Mouse (Mus musculus): ENCODE results near the gene Tnfrsf19.

Tnfrsf19 gene

DNA sequence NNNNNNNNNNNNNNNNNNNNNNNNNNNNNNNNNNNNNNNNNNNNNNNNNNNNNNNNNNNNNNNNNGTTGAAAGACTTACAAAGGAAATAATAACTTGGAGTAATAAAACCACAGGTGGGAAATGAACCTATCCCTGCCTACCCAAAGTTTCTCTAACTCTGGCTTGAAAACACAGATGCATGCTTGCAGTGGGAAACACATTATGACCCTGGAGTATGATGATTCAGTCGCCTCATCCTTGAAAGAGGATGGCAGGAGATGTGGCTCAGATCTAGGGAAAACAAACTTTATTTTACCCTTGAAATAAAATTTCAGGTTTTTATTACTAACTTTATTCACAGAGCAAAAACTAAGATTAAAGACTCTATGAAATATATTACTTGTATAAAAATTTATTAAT lies 26.4 kb downstream of the Tnfrsf19 start:
- DNase-seq, result no peak

DNA sequence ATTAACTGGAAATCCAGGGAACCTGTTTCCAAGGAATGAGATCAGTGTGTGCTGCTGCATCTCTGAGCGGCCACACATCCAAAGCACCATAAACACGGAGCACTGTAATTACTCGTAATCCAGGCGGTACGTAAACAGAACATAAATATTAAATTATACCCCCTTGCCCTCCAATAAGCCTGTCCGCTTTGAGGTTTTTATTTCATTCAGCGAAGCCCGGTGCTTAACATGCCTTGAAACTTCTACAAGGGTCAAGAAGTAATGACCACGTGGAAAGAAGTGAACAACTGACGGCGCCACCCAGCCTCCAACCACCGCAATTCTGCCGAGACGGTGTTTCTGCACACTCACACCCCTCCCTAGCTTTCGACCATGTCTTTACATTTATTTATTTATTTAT lies 31.7 kb downstream of the Tnfrsf19 start:
- no peak for DNase-seq

DNA sequence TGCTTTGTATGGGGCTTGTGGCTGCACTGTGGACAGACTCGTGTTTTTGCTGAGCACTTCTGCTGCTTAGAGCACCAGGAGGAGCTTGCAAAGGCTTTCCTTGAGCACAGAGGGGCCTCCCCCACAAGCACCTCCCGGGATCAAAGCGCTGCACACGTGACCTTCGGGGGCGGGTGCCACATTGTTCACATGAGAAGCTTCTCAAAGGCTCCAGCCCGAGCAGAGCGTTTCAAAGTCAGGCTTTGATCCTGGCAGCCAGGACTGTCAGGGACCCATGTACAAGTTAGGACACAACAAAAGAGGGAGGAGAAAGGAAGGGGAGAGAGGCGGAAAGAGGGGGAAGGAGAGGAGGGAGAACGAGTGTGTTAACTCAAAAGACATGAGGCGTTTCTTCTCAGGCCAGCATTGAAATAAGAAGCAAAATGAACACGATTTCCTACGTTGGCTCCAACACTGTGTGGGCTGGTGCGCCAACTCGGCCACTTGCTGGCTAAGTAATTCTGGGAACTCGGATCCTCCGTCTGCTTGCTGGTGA lies 33.8 kb downstream of the Tnfrsf19 start:
- DNase-seq, result peak; percentile 79

DNA sequence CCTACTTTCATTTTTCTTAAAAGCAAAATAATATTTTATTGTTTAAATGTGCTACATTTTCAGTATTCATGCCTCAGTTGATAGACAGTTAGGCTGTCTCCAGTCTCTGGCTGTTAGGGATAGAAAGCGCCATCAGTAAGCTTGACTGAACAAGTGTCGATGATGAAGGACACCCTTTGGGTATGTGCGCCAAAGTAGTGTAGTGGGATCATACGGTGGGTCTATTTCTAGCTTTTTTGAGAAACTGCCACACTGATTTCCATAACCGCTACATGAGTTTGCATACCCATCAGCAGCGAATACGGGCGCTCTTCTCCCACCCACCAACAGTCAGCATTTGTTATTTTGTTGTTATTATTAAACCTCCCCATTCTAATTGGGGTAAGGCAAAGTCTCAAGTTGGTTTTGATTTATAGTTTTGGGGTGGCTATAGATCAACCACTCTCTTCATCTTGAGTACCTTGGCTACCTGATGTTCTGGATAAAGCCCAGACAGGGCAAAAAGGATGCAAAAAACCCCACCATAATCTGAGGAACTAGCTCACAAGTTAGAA lies 34.6 kb downstream of the Tnfrsf19 start:
- no peak for DNase-seq

DNA sequence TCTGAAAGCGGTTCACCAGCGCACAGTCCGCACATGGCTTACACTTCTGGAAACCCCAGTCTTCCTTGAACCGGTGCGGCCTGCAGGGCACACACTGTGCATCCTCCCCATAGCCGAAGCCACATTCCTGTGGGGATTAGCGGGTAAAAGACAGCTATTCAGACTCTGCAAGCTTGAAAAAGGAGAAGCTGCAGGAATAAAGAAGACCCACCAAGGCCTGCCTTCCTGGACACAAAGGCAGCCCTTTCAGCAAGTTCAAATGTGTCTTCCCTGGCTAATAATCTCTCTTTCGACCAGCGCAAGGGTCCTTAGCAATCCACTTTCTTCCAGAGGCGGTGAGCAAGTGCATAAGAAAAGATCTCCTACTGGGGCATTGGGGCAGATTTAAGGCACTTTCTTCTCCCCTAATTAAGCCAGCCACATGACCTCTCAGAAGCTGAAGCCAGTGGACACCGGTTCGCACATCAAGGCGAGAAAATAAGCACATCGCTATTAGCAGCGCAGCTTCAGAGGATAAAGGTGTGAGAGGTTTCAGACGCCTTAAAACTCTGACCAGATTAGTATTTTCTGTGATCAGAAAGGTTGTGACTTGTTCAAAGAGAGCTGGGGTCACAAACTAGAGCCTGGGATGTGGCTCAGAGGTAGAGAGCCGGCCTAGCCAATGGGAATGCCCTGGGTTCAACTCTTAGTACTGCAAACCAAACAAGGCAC lies 41.0 kb downstream of the Tnfrsf19 start:
- no peak for DNase-seq

DNA sequence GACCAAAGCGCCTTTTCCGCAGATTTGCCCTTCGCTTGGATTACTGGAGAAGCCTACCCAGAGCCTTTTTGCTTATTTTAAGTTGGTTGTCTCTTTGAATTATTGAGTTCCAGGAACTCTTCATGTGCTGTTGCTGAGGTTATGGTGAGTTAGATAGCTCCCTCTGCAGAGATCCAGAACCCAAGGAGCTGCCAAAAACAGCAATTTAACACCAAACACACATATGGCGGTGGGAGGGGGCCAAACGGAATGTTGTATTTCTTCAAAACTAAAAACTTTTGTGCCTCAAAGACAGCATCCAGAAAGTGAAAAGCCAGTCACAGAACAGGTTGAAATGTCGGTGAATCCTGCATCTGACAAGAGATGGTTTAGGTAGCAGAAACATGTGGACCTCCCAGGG lies 42.6 kb downstream of the Tnfrsf19 start:
- DNase-seq, result no peak

DNA sequence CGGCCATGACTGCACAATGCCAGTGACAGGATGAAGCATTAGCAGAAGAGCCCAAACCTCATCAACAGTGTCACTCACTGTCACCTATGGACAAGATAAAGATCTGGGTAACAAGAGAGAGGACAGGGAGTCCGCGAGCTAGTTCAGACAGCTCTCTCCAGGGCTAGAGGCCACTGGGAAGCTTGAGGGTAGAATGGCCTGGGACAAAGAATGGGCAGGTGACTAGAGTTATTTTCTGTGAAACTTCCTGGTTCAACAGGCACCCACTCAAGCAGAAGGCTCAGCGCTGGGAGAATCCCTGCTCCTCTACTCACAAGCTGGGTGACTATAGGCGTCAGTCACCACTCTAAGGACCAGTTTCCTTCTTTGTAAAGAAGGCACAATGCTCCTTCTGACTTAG lies 46.2 kb downstream of the Tnfrsf19 start:
- no peak for DNase-seq

DNA sequence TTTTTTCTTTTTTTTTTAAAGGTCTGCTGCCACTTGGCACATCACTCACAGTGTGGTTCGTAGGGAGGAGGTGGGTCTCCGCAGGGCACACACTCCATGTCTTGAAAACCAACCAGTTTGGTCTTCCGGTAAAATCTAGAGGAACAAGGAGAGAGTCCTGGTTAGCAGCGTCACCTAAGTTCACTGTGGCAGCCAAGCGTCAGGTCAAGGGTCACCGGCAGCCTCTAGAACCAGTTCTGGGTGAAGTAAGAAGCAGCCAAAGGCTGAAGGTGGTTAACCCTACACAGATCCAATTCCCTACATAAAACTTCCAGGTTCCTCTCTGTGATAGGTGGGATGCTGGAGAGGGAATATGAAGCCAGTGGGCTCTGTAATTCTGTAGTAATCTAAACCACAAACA lies 49.7 kb downstream of the Tnfrsf19 start:
- no peak for DNase-seq

DNA sequence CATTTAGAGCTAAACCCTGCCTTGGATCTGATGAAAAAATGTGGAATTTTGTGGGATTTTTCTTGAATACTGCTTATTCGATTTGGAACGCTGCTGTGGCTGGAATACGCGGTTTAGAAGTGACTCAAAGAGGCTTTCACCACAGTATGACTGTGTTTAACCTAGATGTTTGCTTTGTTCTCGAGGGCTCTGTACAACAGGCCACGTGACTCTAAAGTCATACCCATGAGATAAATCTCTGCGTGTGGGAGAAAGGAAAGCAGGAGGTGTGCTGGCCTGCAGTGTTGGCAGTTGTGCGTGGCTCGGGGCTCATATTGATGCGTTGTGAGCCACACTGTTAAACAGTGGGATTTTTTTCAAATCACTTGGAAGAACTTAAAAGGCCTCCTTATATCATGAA lies 52.8 kb downstream of the Tnfrsf19 start:
- no peak for DNase-seq

DNA sequence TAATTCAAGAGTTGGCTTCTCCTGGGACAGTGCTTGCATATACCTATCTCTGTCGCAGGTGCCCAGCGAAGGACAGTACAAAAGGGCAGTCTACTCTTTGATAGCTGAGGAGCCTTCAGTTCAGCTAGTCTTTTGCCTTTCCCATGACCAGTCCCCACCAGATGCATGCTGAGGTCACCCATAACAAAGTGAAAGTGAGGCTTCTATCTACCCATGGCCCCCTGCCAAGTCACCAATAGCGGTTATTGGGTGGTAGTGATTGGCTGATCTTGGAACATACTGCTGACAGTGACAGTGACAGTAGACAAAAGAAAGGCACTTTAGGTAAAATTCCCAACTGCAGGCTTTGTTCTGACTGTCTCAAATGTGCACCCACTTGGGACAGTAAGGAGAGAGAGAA lies 53.2 kb downstream of the Tnfrsf19 start:
- no peak for DNase-seq

DNA sequence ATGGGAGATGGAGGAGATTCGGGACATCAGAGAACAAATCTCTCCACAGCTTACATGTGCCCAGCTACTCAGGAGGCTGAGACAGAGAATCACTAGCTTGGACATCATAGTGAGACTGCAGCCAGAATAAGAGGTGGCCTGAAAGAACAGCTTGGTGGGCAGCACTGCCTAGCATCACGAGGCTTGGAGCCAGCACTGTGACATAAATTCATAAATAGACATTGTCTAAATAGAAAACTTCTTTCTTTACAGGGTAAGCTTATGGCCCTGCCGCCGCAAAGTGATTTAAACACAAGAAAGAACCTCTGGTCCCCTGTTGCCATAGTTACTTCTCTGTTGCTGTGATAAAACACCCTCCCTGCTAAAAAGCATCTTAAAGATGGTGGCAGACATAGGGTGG lies 54.1 kb downstream of the Tnfrsf19 start:
- no peak for DNase-seq

DNA sequence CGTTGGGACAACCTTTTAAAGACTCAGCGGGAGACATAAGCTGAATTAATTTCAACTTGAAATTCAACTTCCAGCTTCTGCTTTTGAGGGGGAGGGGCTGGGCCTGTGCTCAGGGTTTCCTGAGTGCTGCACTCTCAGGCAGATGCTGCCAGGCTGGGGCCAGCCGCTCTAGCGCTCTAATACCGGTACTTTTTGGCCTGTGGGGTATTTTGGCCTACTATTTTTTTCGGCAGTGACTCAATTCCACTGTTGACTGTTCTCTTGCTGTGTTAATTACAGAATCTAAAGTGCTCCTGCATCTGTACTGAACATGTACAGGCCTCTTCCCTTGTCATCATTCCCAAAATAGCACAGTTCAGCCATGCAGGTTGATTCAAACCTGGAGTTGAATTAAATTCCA lies 58.1 kb downstream of the Tnfrsf19 start:
- no peak for DNase-seq

DNA sequence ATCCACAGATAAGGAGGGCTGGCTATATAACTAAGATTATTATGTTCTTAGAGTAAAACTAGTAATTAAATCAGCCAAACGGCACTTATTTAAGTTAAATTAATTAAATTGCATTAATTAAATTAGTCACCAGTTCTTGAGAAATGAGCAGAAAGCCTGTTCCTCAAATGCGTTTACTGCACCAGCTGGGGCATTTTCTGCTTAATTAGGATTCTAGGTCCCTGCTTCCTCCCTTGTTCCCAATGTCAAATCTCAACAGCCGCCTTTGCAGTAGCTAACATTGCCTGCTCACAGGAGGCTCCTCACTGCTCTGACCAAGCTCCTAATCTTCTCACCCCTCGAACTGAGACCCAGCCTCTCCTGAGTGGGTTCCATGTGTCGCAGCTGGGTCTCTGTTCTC lies 59.4 kb downstream of the Tnfrsf19 start:
- DNase-seq, result peak; percentile 27

DNA sequence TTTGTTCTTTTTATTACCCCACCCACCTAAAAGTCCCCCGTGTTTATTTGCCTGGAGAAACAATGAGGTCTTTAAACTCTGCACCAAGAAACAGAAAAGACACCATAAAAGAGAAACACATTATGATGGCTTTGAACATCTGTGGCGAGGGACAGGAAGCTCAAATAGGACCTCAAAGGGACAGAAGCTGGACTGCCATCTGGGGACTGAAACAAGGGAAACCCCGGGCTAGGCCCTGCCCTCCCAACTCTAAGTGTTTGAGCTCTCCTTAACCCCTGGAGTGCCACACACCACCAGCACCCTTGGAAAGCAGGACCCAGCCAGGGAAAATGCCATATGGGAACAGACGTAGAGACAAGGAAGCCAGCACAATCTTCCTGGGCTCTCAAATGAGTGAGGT lies 61.2 kb downstream of the Tnfrsf19 start:
- DNase-seq, result no peak

DNA sequence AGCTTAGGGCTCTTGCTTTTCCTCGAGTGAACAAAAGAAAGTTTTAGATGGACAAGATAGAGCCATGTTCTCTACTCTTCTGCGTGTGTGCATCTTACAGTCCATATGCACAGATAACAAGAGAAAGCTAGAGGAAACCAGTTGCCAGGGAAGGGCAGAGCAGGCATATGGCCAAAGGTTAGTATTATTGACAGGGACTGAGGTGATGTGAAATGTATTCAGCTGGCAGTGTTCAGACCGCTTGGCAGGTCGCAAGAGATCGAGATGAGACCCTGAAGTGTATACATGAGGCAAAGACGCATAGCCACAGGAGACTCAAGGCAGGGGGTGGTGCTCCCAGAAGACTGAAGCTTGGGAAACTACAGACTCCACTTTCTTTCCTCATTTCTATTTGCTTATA lies 62.0 kb downstream of the Tnfrsf19 start:
- no peak for DNase-seq

DNA sequence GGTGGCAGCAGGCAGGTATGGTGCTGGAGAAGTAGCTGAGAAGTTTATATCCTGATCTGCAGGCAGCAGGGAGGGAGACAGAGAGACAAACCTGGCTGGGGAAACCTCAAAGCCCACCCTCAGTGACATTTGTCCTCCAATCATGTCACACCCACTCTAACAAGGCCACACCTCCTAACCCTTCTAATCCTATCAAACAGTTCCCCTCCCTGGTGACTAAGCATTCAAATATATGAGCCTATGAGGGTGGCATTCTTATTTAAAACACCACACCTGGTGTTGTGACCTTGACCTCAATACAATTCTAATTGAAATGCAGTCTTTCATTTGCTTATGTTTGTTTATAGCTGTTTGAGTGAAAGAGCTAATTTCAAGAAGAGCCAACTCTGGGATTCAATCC lies 64.2 kb downstream of the Tnfrsf19 start:
- DNase-seq, result no peak

DNA sequence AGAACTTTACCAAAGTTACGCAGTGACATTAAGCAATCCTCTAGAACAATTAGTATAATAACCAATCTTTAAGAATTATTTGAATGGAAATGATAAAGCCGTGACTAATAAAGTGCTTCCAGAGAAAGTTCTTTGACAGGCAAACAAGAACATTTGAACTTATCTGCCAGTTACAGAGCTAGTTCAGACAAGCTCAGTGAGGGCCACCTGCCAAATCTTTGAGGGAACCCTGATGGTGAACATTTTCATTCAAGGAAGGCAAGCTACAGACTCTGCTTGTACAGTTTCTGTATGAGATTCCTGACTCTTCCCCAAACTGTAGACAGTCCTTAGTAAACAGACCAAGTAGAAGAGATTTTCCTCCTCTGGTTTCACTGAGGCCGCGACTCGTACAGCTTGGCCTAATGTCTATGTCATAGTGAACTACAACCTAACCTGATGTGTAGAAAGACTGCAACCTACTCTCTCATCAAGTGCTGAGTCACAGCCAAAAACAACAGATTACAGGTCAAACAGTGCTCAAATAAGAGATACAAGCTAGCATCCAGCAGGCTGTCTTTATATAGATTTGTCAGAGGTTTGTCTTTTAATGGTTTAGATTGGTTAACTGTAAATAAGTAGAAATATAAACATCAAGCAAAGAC lies 65.9 kb downstream of the Tnfrsf19 start:
- DNase-seq, result no peak

DNA sequence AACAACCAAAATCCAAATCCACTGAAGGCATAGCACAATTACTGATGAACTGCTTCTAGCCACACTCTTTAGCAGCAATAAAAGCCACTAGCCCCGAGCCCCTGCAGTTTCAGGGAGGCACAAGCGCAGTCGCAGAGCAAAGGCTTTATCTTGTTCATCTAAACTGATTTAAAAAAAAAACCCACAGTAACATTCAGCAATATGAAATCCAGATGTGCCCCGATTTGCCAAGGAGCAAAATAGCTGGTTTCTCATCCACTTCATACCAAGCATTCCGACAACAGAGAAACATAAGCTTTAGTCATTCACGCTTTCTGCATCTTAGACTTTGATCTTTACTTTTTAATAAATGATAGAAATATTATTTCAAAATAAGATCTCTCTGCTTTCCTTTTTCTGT lies 68.2 kb downstream of the Tnfrsf19 start:
- DNase-seq, result no peak

DNA sequence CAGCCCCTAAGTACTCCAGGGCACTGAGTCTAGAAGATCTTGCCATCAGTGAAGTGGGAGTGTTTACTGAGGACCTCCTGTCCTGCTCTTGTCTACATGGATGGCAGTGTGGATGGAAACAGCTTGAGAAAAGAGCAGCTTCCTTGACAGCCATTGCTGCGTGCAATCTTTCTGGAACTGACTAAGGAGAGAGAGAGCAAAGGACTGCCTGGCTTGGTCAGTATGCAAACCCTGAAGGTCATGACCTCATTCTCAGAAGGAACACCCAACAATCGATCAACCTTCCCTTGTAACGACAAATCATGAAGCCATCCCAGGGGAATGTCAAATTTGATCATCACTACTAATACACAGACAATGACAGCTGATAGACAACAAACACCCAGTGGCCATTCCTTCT lies 70.1 kb downstream of the Tnfrsf19 start:
- no peak for DNase-seq

DNA sequence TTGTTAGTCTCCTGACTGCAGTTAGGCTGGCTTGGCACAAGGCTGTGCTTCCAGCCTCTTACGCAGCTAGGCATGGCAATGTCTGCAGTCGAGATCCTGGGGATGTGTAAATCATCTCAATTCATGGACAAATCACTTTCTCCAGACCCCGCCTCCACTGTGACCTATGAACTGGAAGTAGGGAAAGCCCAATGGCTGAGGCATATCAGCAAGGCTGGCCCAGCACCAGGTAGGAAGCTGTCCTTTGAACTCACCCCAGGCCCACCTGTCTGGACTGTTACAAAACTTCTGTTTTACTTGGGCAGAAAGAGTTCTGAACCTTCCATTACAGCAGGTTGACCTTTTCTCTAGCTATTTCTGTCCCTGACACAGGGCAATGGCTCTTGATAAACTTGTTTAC lies 70.6 kb downstream of the Tnfrsf19 start:
- DNase-seq, result no peak

DNA sequence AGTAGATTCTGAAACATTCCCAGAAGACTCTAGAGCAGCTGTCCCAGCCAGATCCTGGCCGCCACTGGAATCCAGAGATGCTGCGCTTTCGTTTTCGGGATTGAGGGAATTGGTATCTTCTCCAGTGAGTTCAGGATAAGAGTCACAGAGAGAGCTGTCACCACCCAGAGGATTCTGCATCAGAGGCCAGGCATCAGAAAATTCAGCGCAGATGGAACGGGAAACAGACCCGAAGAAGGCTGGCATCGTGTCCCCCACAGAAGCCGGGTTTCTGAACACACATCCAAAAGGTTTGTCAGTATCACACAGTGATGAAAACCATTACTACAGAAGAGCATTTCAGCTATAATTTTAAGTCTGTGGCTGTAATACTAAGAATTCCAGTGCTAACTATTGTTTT lies 75.3 kb downstream of the Tnfrsf19 start:
- DNase-seq, result no peak

DNA sequence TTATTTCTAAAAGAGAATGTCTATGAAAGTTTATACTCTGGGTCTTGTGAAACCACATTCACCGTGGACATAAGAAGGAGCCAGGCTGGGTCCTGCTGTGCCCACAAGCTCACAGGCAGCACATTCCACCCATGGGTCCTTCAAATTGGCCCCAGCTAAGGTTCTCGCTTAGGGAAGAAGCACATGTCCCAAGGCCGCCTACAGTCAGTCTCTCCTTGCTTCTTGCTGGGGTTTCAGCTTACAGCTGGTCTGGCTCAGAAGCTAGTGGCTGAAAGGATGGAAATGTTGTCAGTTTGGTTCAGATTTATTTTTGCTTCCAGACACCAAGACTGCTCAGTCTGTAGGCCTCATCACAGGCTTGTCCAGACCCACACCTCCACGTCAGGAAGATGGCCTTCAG lies 80.2 kb downstream of the Tnfrsf19 start:
- DNase-seq, result no peak

DNA sequence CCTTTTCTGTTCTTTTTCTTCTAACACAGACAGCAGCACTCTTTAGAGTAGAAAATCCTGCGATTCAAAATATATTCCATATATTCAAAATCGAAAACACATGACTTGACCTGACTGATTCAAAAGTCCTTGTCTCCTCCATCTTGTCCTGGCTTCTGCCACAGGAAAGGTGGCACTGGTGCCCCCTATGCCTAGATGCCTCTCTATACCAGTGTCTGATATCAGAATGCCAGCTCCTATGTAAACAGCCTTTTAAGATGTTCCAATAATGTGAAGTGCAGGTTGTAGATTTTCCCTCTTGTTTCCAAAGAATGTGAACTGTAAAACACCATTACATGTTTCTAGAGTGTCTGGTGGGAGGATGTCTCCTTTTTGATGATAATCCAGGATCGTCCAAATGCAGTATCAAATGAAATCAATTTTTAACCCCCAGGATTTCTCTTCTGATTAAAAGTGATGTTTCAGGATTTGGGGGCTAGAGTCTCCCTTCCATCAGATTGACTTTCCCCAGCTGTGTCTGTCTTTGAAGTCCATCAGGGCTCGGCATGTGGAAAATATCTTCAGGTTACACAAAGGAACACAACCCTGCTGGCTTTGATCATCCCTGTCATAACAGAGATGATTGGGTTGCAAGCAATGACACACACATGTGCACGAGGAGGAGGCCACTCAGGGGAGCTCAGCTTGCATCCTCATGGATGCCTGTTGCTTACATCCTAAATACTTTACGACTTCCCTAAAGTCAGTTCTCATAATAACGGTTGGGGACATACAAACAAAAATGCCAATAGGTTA lies 82.1 kb downstream of the Tnfrsf19 start:
- no peak for DNase-seq

Data from retina, postnatal 1 day (tissue).